Mouse (Mus musculus) c-Kit-positive CD71-positive TER-119-positive erythroid progenitor cells, embryonic 14.5 days (primary cell): ENCODE data around the gene Kcnma1.
A peak's percentile ranks its signal among the peaks of the same experiment; 100 is the strongest.

ENCODE experiments used
- DNase-seq: peaks from one replicate; pipeline ENCODE4 v3.0.0-alpha.2; 2013; ENCODE audit warnings: low spot score

Gene Kcnma1

GRCm38 (mm10) chr14:23854946-23855345 is 159.3 kb downstream of the Kcnma1 start:
- no peak for DNase-seq

- no peak for DNase-seq
Observed at GRCm38 (mm10) chr14:23848529-23849141, 165.7 kb downstream of the Kcnma1 start.

- no peak for DNase-seq
Observed at GRCm38 (mm10) chr14:23846706-23847105, 167.6 kb downstream of the Kcnma1 start.

GRCm38 (mm10) chr14:23842025-23842424 is 172.3 kb downstream of the Kcnma1 start:
- DNase-seq: no peak

GRCm38 (mm10) chr14:23839613-23840012 is 174.7 kb downstream of the Kcnma1 start:
- no peak for DNase-seq

GRCm38 (mm10) chr14:23835387-23836111 is 178.7 kb downstream of the Kcnma1 start:
- DNase-seq: no peak

GRCm38 (mm10) chr14:23831284-23831683 is 183.0 kb downstream of the Kcnma1 start:
- no peak for DNase-seq

- DNase-seq: no peak
Observed at GRCm38 (mm10) chr14:23830316-23830715, 184.0 kb downstream of the Kcnma1 start.

GRCm38 (mm10) chr14:23828711-23829320 is 185.5 kb downstream of the Kcnma1 start:
- DNase-seq: no peak

GRCm38 (mm10) chr14:23824937-23825336 is 189.4 kb downstream of the Kcnma1 start:
- DNase-seq: no peak

GRCm38 (mm10) chr14:23824267-23824666 is 190.0 kb downstream of the Kcnma1 start:
- DNase-seq: no peak

- no peak for DNase-seq
Observed at GRCm38 (mm10) chr14:23817585-23817984, 196.7 kb downstream of the Kcnma1 start.

GRCm38 (mm10) chr14:23810081-23810480 is 204.2 kb downstream of the Kcnma1 start:
- DNase-seq: no peak

GRCm38 (mm10) chr14:23809124-23809523 is 205.2 kb downstream of the Kcnma1 start:
- DNase-seq: no peak

- DNase-seq: no peak
Observed at GRCm38 (mm10) chr14:23806378-23806777, 207.9 kb downstream of the Kcnma1 start.

GRCm38 (mm10) chr14:23796878-23797277 is 217.4 kb downstream of the Kcnma1 start:
- no peak for DNase-seq

- DNase-seq: no peak
Observed at GRCm38 (mm10) chr14:23792674-23793073, 221.6 kb downstream of the Kcnma1 start.

GRCm38 (mm10) chr14:23792076-23792475 is 222.2 kb downstream of the Kcnma1 start:
- DNase-seq: no peak

- DNase-seq: peak; percentile 9
Observed at GRCm38 (mm10) chr14:23791261-23791691, 223.0 kb downstream of the Kcnma1 start.

- DNase-seq: no peak
Observed at GRCm38 (mm10) chr14:23786687-23787073, 227.6 kb downstream of the Kcnma1 start.

GRCm38 (mm10) chr14:23785921-23786686 is 228.2 kb downstream of the Kcnma1 start:
- DNase-seq: no peak

- no peak for DNase-seq
Observed at GRCm38 (mm10) chr14:23782845-23783609, 231.3 kb downstream of the Kcnma1 start.
